Mouse (Mus musculus) testis, adult 2 months (tissue): ENCODE data around the gene Gucd1.

ENCODE experiments used
- CTCF ChIP-seq: fragments of 200-500 bp; IDR thresholded peaks from 2 replicates; pipeline ENCODE4 v1.5.1; 2012; ENCODE audit warnings: low read depth, mild to moderate bottlenecking, inconsistent platforms, low read length, moderate library complexity; ENCODE audit not compliant: control insufficient read depth, insufficient read depth, insufficient replicate concordance
- POLR2A ChIP-seq: fragments of 200-500 bp; IDR thresholded peaks from 2 replicates; pipeline ENCODE4 v1.6.1; 2012; ENCODE audit warnings: low read depth, mild to moderate bottlenecking, inconsistent platforms, low read length, moderate library complexity; ENCODE audit not compliant: control insufficient read depth

DNA sequence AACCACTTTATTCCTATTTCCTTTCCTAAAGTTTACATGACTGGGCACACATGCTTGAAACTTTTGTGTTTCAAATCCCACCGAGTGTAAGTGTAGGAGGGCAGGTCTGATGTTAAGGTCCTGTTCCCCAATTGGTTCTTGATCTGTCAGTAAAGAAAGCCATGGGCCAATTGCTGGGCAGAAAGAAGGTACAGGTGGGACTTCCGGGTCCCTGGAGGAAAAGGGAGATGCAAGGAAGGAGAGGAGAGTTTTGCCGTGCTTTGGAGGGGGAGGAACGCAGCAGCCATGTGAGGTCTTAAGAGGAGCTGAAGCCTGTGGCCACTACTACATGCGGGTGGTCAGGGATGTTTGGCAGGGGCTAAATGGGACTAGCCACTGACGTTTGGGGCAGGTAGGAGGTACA is 152.5 kb downstream of the Gucd1 start:
- TF ChIP-seq CTCF (no peak), POLR2A (peak; percentile 66)
